Comparison of ENCODE assay signal across 8 mouse cellular contexts in the genomic region with DNA sequence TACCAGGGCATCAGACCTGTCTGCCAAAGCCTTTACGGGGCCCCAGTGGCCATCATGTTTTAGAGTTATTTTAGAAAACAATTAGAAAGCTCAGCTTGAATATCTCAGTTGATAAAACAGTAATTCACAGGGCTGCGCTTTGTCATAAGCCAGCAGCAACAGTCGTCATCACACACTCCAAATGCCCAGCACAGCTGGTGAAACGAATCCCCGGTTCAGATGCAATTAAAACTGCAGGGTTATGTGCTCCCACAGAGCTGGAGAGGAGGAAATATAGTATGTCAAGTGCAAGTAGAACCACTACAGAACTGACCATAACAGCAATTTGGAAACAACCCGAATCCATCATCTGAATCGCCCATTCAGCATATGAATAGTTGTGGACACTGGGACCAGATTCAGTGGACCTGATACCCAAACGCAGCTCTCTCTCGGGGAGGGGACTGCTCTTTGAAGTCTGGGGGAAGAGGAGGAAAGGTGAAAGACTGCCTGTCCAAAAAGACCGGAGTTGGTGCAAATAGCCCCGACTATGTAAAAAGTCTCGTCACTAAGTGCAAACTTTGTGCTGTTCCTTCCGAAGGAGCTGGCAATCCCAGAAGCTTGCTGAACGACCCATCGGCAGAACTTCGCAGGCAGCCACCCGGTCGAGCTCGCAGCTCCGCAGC. TPM values are rescaled to one million over a fixed set of nuclear protein-coding genes. Genes with fewer than 3 reads are reported as not detected.
DNase-seq lines count a peak whose midpoint lies in the region; ATAC-seq and TF ChIP-seq lines count a peak whose summit lies in the region.

No protein-coding gene starts in this region.

- no peaks in the 10 kb centered on the region for H3K9me3 ChIP-seq in heart, embryonic 16.5 days (replicated peaks; ENCODE audit: control insufficient read depth, low read length)
- no peaks in the 10 kb centered on the region for H3K9me3 ChIP-seq in G1E (replicated peaks)
- no peaks in the 10 kb centered on the region for H3K9me3 ChIP-seq in forebrain, embryonic 11.5 days (ENCODE audit: control insufficient read depth, low read length)
- no peaks in the 10 kb centered on the region for H3K9me3 ChIP-seq in liver, embryonic 12.5 days (replicated peaks)

- no peak for DNase-seq in heart, adult 8-10 months (ENCODE audit: low spot score)
- DNase-seq in G1E (ENCODE audit: low spot score) = no peak
- no peak for DNase-seq in forebrain, embryonic 11.5 days (ENCODE audit: low spot score)
- DNase-seq in adrenal gland, postnatal 4 days (ENCODE audit: low spot score in 2 of 2) = no peak
- no peak for DNase-seq in ovary, postnatal 14 days (ENCODE audit: low spot score)
- DNase-seq in ovary, postnatal 36 days (ENCODE audit: low spot score) = no peak

- 2% methylated on average over 20 of the region's 20 CpGs for WGBS in heart, embryonic 16.5 days
- WGBS in forebrain, embryonic 11.5 days = 8% methylated on average over 20 of the region's 20 CpGs
- 7% methylated on average over 20 of the region's 20 CpGs for WGBS in liver, embryonic 12.5 days (ENCODE audit: insufficient replicate concordance)

- TF ChIP-seq CTCF in G1E (IDR thresholded peaks at IDR 0.05; ENCODE audit: low read depth, low read length) = no peak

- H3K27me3 ChIP-seq in heart, embryonic 16.5 days (ENCODE audit: control insufficient read depth, insufficient read depth, low read length) = no peaks in the 10 kb centered on the region
- no peaks in the 10 kb centered on the region for H3K27me3 ChIP-seq in G1E (ENCODE audit: insufficient read depth, low read length)
- no peaks in the 10 kb centered on the region for H3K27me3 ChIP-seq in forebrain, embryonic 11.5 days (ENCODE audit: control insufficient read depth, insufficient read depth, low read length)
- H3K27me3 ChIP-seq in liver, embryonic 12.5 days (replicated peaks) = no peaks in the 10 kb centered on the region

- peaks cover 8% of the 10 kb centered on the region for H3K4me1 ChIP-seq in heart, embryonic 16.5 days (ENCODE audit: control insufficient read depth, insufficient read depth, low read length)
- peaks cover 25% of the 10 kb centered on the region for H3K4me1 ChIP-seq in G1E (ENCODE audit: insufficient read depth, low read depth, low read length)
- H3K4me1 ChIP-seq in forebrain, embryonic 11.5 days (replicated peaks; ENCODE audit: control insufficient read depth, insufficient read depth, low read length) = no peaks in the 10 kb centered on the region
- peaks cover 42% of the 10 kb centered on the region for H3K4me1 ChIP-seq in liver, embryonic 12.5 days

- H3K4me2 ChIP-seq in heart, embryonic 16.5 days (ENCODE audit: low read depth, low read length) = peak overlapping the region; percentile 93
- H3K4me2 ChIP-seq in forebrain, embryonic 11.5 days (ENCODE audit: low read depth, low read length, severe bottlenecking) = peak overlapping the region; percentile 82
- peak overlapping the region; percentile 94 for H3K4me2 ChIP-seq in liver, embryonic 12.5 days

- peaks cover 15% of the 10 kb centered on the region for H3K36me3 ChIP-seq in heart, embryonic 16.5 days (ENCODE audit: control insufficient read depth, insufficient read depth)
- peaks cover 26% of the 10 kb centered on the region for H3K36me3 ChIP-seq in G1E (replicated peaks)
- H3K36me3 ChIP-seq in forebrain, embryonic 11.5 days (ENCODE audit: control insufficient read depth, insufficient read depth, low read length) = no peaks in the 10 kb centered on the region
- peaks cover 16% of the 10 kb centered on the region for H3K36me3 ChIP-seq in liver, embryonic 12.5 days

- ATAC-seq in heart, embryonic 16.5 days (replicated peaks; ENCODE audit: extremely low read depth, insufficient read depth, low FRiP score) = no peak; the same call in 1 of the 2 replicates
- no peak for ATAC-seq in G1E (ENCODE audit: extremely low read depth, insufficient number of reproducible peaks, low FRiP score, poor library complexity, severe bottlenecking)
- no peak for ATAC-seq in forebrain, embryonic 11.5 days (replicated peaks; ENCODE audit: low FRiP score)
- ATAC-seq in liver, embryonic 12.5 days = no peak

- peak overlapping the region; percentile 96 for H3K9ac ChIP-seq in heart, embryonic 16.5 days (ENCODE audit: low read length)
- peak overlapping the region; percentile 83 for H3K9ac ChIP-seq in forebrain, embryonic 11.5 days (ENCODE audit: low read length)
- peak overlapping the region; percentile 93 for H3K9ac ChIP-seq in liver, embryonic 12.5 days

- peak overlapping the region; percentile 92 for H3K4me3 ChIP-seq in heart, embryonic 16.5 days (ENCODE audit: low read length)
- peak overlapping the region; percentile 89 for H3K4me3 ChIP-seq in G1E (ENCODE audit: low read depth, low read length)
- H3K4me3 ChIP-seq in forebrain, embryonic 11.5 days (ENCODE audit: low read depth, low read length) = peak overlapping the region; percentile 69
- peak overlapping the region; percentile 80 for H3K4me3 ChIP-seq in liver, embryonic 12.5 days

- peak overlapping the region; percentile 93 for H3K27ac ChIP-seq in heart, embryonic 16.5 days (ENCODE audit: low read length)
- H3K27ac ChIP-seq in forebrain, embryonic 11.5 days (ENCODE audit: low read depth, low read length) = peak overlapping the region; percentile 64
- H3K27ac ChIP-seq in liver, embryonic 12.5 days = peak overlapping the region; percentile 81

RNA-seq across cellular contexts. Expression of a gene that starts 0.6 kb away (rescaled TPM):
- 9.1 and 10.3 TPM in 2 replicates for polyA plus RNA-seq in heart, embryonic 16.5 days (2015; fragmentation: Nextera tagmentation; extraction: Ambion mirVana)
- total RNA-seq in heart, adult 8-10 months (2022) = 1 to 10 TPM in 2 of 4 experiments, under 1 TPM in 2; 0.69 to 1.7 (median 1.2) TPM
- 6.6 and 8.1 TPM in 2 replicates for total RNA-seq in G1E (2014; fragmentation: Nextera tagmentation)
- 3.8 and 4.9 TPM in 2 replicates for total RNA-seq in G1E (2017)
- 1.8 and 2.7 TPM in 2 replicates for polyA plus RNA-seq in G1E (2012)
- polyA plus RNA-seq in forebrain, embryonic 11.5 days (2014; fragmentation: Nextera tagmentation; extraction: Ambion mirVana) = 8.8 and 9.8 TPM in 2 replicates
- 3.1 and 3.5 TPM in 2 replicates for polyA plus RNA-seq in liver, embryonic 12.5 days (2016; fragmentation: Nextera tagmentation; extraction: Ambion mirVana)
- total RNA-seq in adrenal gland, postnatal 4 days (2021) = 1 to 10 TPM; 5.8 to 6.7 TPM

RNA-seq across cellular contexts. Expression of a gene that starts 26.1 kb away (rescaled TPM):
- polyA plus RNA-seq in heart, embryonic 16.5 days (2015; fragmentation: Nextera tagmentation; extraction: Ambion mirVana) = 10.6 and 11.0 TPM in 2 replicates
- 1 to 10 TPM; 2.6 to 3.4 (median 2.9) TPM for total RNA-seq in heart, adult 8-10 months (2022)
- 9.2 TPM in 2 replicates for total RNA-seq in G1E (2014; fragmentation: Nextera tagmentation)
- total RNA-seq in G1E (2017) = 12.6 and 14.5 TPM in 2 replicates
- 4.7 and 5.5 TPM in 2 replicates for polyA plus RNA-seq in G1E (2012)
- 32.1 and 34.1 TPM in 2 replicates for polyA plus RNA-seq in forebrain, embryonic 11.5 days (2014; fragmentation: Nextera tagmentation; extraction: Ambion mirVana)
- polyA plus RNA-seq in liver, embryonic 12.5 days (2016; fragmentation: Nextera tagmentation; extraction: Ambion mirVana) = 9.8 and 11.7 TPM in 2 replicates
- 10 to 100 TPM; 17.0 TPM for total RNA-seq in adrenal gland, postnatal 4 days (2021)
